Mouse (Mus musculus): ENCODE data around the gene Ctsf. TPM values are rescaled to one million over a fixed set of nuclear protein-coding genes. Genes with fewer than 3 reads are reported as not detected.
"Not testable (repeated sequence)": the region's sequence is repeated elsewhere in the genome, so short reads cannot be mapped to it uniquely, and the experiment has no call there.

Ctsf gene
- total RNA-seq, 1 experiment from 2014 or later = 0.23 TPM

DNA sequence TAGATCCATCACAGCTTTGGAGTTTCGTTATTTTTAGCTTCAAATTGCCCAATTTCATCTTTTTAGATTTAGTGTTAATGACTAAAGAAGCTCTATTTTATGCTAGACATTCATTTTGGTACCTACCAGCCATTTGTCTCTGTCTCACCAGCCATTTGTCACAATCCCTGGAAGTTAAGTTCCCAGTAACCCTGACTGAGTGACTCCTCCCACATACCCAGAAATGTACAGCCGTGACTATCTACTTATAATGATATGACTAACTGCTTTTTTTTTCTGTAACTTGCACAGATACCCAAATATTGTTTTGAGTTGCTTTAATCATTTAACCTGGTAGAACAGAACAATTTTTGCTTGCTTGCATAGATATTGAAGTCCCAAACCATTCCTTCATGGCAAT lies 9.1 kb upstream of the Ctsf start:
- no peak for ATAC-seq (ENCODE audit: extremely low read depth, insufficient number of reproducible peaks, low FRiP score, poor library complexity, severe bottlenecking)

DNA sequence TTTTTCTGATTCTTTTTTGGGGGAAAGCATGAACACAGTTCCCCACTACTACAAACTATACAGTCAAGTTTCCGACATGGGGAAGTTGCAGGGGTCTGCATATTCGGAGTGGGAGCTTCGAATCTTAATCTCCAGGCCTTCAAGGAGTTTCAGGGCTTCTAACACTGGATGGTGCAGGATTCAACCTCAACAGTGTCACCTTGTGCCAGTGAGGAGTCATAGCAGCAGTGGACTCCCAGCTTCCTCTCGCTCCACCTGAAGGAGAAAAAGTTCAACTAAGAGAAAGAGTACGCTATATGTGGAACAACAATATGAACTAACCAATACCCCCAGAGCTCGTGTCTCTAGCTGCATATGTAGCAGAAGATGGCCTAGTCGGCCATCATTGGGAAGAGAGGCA lies 7.4 kb upstream of the Ctsf start:
- no peak for ATAC-seq (ENCODE audit: extremely low read depth, insufficient number of reproducible peaks, low FRiP score, poor library complexity, severe bottlenecking)

GRCm38 (mm10) chr19:4849800-4850199 lies 5.1 kb upstream of the Ctsf start:
- ATAC-seq (ENCODE audit: extremely low read depth, insufficient number of reproducible peaks, low FRiP score, poor library complexity, severe bottlenecking) = no peak

GRCm38 (mm10) chr19:4850281-4850680 lies 4.6 kb upstream of the Ctsf start:
- no peak for ATAC-seq (ENCODE audit: extremely low read depth, insufficient number of reproducible peaks, low FRiP score, poor library complexity, severe bottlenecking)

DNA sequence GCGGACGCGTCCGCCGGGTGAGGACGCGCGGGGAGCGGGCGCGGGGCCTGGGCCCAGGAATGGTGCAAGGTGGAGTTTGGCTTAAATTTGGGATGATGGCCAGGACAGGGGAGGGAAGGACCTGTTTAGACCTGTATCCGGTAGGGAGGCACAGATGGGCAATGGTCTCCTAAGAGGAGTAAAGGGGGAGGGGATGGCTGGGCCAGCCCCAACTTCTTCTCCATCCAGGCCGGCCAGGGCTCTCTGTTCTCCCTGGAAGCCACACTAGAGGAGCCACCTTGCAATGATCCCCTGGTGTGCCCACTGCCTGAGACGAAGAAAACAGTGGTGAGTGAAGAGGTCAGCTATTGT lies 515 bp downstream of the Ctsf start:
- no peak for ATAC-seq (ENCODE audit: extremely low read depth, insufficient number of reproducible peaks, low FRiP score, poor library complexity, severe bottlenecking)

GRCm38 (mm10) chr19:4855951-4856350 lies 1.0 kb downstream of the Ctsf start:
- no peak for ATAC-seq (ENCODE audit: extremely low read depth, insufficient number of reproducible peaks, low FRiP score, poor library complexity, severe bottlenecking)

DNA sequence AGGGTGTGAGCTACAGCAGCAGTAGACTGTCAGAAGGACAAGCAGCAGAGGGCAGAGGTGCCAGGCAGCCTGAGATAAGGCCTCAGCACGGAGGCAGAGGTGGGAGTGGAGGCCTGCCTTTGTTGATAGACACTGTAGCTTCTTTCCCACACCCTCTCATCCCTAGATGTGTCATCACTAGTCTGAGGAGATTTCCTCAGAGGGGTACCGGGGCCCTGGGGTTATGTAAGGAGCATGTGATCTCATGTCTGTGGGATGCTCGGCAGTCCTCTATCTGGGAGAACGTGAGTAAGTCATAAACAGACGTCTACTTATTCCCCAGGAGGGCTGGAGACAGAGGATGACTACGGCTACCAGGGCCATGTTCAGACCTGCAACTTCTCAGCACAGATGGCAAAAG lies 4.2 kb downstream of the Ctsf start:
- ATAC-seq (ENCODE audit: extremely low read depth, insufficient number of reproducible peaks, low FRiP score, poor library complexity, severe bottlenecking) = no peak

- no peak for ATAC-seq (ENCODE audit: extremely low read depth, insufficient number of reproducible peaks, low FRiP score, poor library complexity, severe bottlenecking)
Measured at GRCm38 (mm10) chr19:4863048-4863447, 8.1 kb downstream of the Ctsf start.

DNA sequence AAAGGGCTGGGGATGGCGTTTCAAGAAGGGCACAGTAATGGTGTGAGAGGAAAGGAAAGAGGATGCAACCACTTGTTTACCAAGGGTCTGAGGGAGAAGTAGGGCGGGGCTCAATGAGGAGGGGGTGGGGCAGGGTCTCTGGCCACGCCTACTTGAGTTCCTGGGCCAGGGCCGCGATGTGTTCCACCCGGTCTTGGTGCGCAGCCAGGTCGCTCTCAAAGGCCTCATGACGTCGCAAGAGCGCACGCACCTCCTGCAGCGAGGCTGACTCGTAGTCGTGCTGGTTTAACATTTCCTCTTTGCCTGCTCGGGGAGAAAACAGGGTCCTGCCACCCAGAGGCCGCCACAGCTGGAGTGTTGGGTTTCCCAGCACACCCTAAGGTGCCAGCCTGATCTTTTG lies 10.2 kb downstream of the Ctsf start:
- no peak for ATAC-seq (ENCODE audit: extremely low read depth, insufficient number of reproducible peaks, low FRiP score, poor library complexity, severe bottlenecking)

GRCm38 (mm10) chr19:4874613-4875012 lies 19.7 kb downstream of the Ctsf start:
- ATAC-seq (ENCODE audit: extremely low read depth, insufficient number of reproducible peaks, low FRiP score, poor library complexity, severe bottlenecking) = not testable (repeated sequence)

DNA sequence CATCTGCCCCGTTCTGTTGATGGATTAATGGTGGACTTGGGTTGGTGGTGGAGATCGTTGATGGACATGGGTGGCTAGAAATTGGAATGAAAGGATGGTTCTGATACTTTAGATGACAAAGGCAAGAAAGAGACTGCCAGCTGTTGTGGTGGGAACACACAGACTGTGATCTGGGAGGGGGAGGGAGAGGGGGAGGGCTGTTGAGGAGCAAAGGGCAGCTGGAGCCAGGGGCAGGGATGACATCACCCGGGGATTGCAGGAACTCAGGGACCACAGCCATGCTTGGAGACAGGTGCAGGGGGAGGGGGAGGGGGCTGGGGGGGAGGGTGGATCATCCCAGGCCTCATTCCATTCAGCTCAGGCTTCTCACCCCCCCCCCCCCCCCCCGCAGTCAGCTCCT lies 21.3 kb downstream of the Ctsf start:
- ATAC-seq (ENCODE audit: extremely low read depth, insufficient number of reproducible peaks, low FRiP score, poor library complexity, severe bottlenecking) = no peak

- no peak for ATAC-seq (ENCODE audit: extremely low read depth, insufficient number of reproducible peaks, low FRiP score, poor library complexity, severe bottlenecking)
Measured at GRCm38 (mm10) chr19:4876755-4877154, 21.8 kb downstream of the Ctsf start.

DNA sequence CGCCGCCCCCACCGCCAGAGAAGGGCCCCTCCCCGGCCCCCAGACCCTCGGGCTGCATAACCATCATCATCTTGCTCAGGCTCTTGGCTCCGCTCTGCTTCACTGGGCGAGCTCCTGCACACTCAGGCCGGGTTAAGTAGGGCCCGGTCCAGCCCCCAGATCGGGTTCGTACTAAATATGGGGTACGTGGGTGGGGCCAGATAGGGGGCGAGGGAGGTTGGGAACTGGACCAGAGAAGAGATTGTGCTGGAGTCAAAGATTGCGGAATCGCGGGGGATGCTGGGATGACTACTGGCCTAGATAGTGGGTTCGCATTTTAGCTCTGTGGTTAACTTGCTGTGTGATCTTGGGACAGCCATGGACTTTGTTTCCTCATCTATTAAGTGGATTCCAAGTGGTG lies 22.9 kb downstream of the Ctsf start, which contains the start of gene Actn3:
TSS of gene Actn3 (minus strand) at position 125 of the 400 bp plus-strand sequence.
- ATAC-seq (ENCODE audit: extremely low read depth, insufficient number of reproducible peaks, low FRiP score, poor library complexity, severe bottlenecking) = no peak

DNA sequence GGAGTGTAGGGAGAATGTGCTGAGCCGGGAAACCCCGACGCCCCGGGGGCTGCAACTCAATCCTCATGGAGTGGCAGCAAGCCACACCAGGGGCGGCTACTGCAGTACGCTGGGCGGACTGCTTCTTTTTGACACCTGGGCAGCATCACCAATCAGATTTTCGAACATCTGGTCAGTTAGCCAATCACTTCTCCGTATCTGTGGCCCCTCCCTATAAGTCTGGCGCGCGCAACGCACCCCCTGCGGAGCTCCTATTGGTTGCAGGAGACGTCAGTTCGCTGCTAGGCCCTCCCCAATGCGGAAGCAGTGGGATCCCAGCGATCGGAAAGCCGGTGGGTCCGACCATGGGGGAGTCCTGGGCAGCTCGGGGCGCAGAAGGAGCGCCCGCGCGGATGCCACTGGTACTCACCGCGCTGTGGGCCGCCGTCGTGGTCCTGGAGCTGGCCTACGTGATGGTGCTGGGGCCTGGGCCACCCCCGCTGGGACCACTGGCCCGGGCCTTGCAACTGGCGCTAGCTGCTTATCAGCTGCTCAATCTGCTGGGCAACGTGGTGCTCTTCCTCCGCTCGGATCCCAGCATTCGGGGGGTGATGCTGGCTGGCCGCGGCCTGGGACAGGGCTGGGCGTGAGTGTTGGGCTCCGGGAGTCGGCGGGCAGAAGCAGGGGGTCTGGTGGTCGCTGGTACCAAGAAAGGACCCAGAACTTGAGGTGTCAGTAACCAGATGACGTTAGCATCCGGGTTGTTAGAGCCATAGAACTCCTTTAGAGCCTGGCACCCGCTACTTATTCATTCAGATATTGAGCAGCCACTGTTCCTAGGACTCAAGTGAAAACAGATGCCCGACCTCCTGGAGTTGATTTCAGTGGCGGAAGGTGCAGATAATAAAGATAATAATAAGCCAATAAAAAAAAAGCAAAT lies 23.7 kb downstream of the Ctsf start, which contains the start of gene Zdhhc24:
TSS of gene Zdhhc24 (plus strand) at position 264 of the 919 bp plus-strand sequence.
- ATAC-seq (ENCODE audit: extremely low read depth, insufficient number of reproducible peaks, low FRiP score, poor library complexity, severe bottlenecking) = peak; percentile 97

- ATAC-seq (ENCODE audit: extremely low read depth, insufficient number of reproducible peaks, low FRiP score, poor library complexity, severe bottlenecking) = no peak
Measured at GRCm38 (mm10) chr19:4879324-4879703, 24.4 kb downstream of the Ctsf start.

DNA sequence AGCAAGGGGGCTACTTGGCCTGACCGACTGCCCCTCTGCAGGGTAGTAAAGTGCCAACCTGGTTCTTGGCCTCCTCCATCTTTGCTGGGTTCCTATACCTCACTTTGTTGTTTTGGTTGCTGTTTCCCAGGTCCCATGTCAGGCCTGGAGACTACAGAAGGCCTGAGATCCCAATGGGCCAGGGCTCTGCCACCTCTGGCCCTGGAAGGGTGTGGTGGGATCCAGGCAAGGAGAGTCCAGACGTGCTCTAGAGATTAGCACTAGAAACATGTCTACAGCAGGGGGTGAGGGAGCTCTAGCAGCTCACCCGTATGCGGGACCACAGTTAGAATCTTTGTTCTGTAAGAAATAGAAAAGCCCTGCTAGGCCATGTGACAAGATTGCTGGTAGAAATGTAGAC lies 29.0 kb downstream of the Ctsf start:
- no peak for ATAC-seq (ENCODE audit: extremely low read depth, insufficient number of reproducible peaks, low FRiP score, poor library complexity, severe bottlenecking)

- no peak for ATAC-seq (ENCODE audit: extremely low read depth, insufficient number of reproducible peaks, low FRiP score, poor library complexity, severe bottlenecking)
Measured at GRCm38 (mm10) chr19:4889791-4890190, 34.9 kb downstream of the Ctsf start.

DNA sequence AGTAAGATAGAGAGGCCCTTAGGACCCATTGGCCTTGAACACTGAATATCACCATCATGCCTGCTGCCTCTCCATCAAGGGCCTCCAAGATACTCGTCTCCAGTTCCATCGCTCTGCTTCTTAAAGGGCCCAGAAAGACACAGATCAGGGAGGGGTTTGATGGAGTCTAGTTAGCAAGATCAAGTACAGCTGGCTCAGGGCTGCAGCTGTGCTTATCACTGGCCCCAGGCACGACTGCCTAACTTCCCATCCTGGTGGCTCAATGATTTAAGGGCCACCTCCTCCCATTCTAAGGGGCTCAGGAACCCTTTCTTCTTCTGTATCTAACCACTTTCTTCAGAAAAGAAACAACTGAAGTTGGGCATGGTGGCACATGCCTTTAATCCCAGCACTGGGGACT lies 36.9 kb downstream of the Ctsf start:
- no peak for ATAC-seq (ENCODE audit: extremely low read depth, insufficient number of reproducible peaks, low FRiP score, poor library complexity, severe bottlenecking)

- ATAC-seq (ENCODE audit: extremely low read depth, insufficient number of reproducible peaks, low FRiP score, poor library complexity, severe bottlenecking) = no peak
Measured at GRCm38 (mm10) chr19:4896780-4897520, 42.0 kb downstream of the Ctsf start.

- no peak for ATAC-seq (ENCODE audit: extremely low read depth, insufficient number of reproducible peaks, low FRiP score, poor library complexity, severe bottlenecking)
Measured at GRCm38 (mm10) chr19:4898972-4899371, 44.0 kb downstream of the Ctsf start.

All from neutrophil, adult 5-6 weeks (primary cell).